Mouse (Mus musculus): ENCODE results near the gene Cntnap1. TPM values are rescaled to one million over a fixed set of nuclear protein-coding genes. Genes with fewer than 3 reads are reported as not detected.

The Cntnap1 gene
- polyA plus RNA-seq, 1 experiment from 2014 or later = 0.12 TPM

GRCm38 (mm10) chr11:101174851-101175628 lies 4.7 kb downstream of the Cntnap1 start, which contains the start of gene Ccr10:
Gene Ccr10 (minus strand): TSS chr11:101175443.
- H3K4me1 ChIP-seq = peaks cover 83% of the 10 kb centered on the region
- peak within 1 kb of the TSS; percentile 75 for H3K27ac ChIP-seq
- 21% methylated on average over 14 of the region's 14 CpGs for WGBS
- H3K9me3 ChIP-seq = no peaks in the 10 kb centered on the region
- DNase-seq (ENCODE audit: extremely low spot score, low spot score) = no peak
- H3K4me3 ChIP-seq = peak within 1 kb of the TSS; percentile 48
- peaks cover 95% of the 10 kb centered on the region for H3K27me3 ChIP-seq (ENCODE audit: poor library complexity, severe bottlenecking)
- H3K36me3 ChIP-seq (replicated peaks) = no peaks in the 10 kb centered on the region

- Histone ChIP-seq H3K4me1 (peaks cover 81% of the 10 kb centered on the region), H3K4me3 (peak overlapping the region; percentile 48), H3K27me3 (ENCODE audit: poor library complexity, severe bottlenecking) (peaks cover 95% of the 10 kb centered on the region), H3K9me3 (no peaks in the 10 kb centered on the region), H3K36me3 (replicated peaks) (no peaks in the 10 kb centered on the region), H3K27ac (no peak overlapping the region)
- 10% methylated on average over 11 of the region's 11 CpGs for WGBS
- no peak for DNase-seq (ENCODE audit: extremely low spot score, low spot score)
Observed at GRCm38 (mm10) chr11:101175636-101176116, 5.4 kb downstream of the Cntnap1 start.

DNA sequence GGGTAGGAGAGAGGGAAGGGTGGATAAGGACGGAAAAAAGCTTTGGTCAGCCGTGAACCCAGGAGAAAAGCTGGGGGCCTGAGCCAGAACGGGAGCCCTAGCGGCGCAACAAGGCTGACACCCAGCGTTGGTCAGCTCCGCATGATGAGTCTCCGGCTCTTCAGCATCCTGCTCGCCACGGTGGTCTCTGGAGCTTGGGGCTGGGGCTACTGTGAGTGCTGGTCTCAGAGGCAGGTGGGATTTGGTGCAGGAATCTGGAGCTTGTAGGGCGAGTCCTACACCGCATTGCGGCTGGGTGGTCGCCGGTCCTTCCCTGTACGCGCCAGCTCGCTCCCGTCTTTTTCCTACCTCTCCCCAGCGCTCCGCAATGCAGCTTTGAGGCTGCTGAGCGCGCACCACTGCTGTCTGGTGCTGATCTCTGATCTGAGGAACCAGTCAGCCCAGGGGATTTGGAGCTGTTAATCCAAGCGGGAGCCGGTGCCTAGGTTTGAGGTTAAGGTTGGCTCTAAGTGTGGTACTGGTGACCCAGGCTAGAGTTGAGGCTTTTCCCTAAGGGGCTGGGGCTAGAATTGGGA lies 5.9 kb downstream of the Cntnap1 start:
- 1% methylated on average over 25 of the region's 25 CpGs for WGBS
- H3K4me3 ChIP-seq = peak overlapping the region; percentile 48
- no peaks in the 10 kb centered on the region for H3K36me3 ChIP-seq (replicated peaks)
- no peak for DNase-seq (ENCODE audit: extremely low spot score, low spot score)
- H3K27ac ChIP-seq = no peak overlapping the region
- H3K9me3 ChIP-seq = no peaks in the 10 kb centered on the region
- H3K4me1 ChIP-seq = peaks cover 78% of the 10 kb centered on the region
- peaks cover 92% of the 10 kb centered on the region for H3K27me3 ChIP-seq (ENCODE audit: poor library complexity, severe bottlenecking)

DNA sequence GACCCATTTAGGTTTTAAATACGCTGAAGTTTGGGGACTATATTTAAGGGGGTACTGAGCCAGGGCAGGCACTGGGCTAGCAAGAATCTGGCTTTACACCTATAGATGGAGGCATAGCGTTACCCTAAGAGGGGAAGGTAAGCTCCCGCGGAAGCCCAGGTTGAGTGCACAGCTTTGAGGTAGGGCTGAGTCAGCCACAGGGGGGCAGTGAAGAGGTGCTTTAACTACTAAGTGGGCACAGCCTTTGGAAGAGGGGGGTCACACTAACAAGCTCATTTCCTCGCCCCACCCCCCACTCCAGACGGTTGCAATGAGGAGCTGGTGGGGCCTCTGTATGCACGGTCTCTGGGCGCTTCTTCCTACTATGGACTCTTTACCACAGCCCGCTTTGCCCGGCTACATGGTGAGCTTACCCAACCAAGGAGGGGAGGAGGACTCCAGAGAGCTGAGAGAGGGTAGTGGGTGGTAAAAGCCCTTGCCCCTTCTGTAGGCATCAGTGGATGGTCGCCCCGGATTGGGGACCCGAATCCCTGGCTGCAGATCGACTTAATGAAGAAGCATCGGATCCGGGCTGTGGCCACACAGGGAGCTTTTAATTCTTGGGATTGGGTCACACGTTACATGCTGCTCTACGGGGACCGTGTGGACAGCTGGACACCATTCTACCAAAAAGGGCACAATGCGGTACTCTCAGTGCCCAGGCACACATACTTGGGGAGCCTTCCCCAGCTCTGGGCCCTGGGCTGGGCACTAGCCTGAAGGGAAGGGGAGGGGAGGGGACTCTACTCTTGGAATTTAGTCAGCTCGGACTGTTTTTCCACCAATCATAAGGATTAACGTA lies 6.8 kb downstream of the Cntnap1 start:
- Histone ChIP-seq H3K4me1 (peaks cover 68% of the 10 kb centered on the region), H3K27ac (no peak overlapping the region), H3K9me3 (no peaks in the 10 kb centered on the region), H3K36me3 (replicated peaks) (no peaks in the 10 kb centered on the region), H3K27me3 (ENCODE audit: poor library complexity, severe bottlenecking) (peaks cover 96% of the 10 kb centered on the region), H3K4me3 (peak overlapping the region; percentile 48)
- DNase-seq (ENCODE audit: extremely low spot score, low spot score) = no peak
- WGBS = 22% methylated on average over 22 of the region's 22 CpGs

GRCm38 (mm10) chr11:101178061-101179058 lies 8.0 kb downstream of the Cntnap1 start:
- Histone ChIP-seq H3K27me3 (ENCODE audit: poor library complexity, severe bottlenecking) (peaks cover 96% of the 10 kb centered on the region), H3K27ac (no peak overlapping the region), H3K36me3 (replicated peaks) (no peaks in the 10 kb centered on the region), H3K4me3 (peak overlapping the region; percentile 28), H3K9me3 (no peaks in the 10 kb centered on the region), H3K4me1 (peaks cover 58% of the 10 kb centered on the region)
- DNase-seq (ENCODE audit: extremely low spot score, low spot score) = no peak
- WGBS = 49% methylated on average over 36 of the region's 36 CpGs

- 81% methylated on average over 15 of the region's 15 CpGs for WGBS
- Histone ChIP-seq H3K27me3 (ENCODE audit: poor library complexity, severe bottlenecking) (peaks cover 89% of the 10 kb centered on the region), H3K9me3 (no peaks in the 10 kb centered on the region), H3K36me3 (replicated peaks) (no peaks in the 10 kb centered on the region), H3K4me3 (no peak overlapping the region), H3K27ac (no peak overlapping the region), H3K4me1 (peaks cover 53% of the 10 kb centered on the region)
- DNase-seq (ENCODE audit: extremely low spot score, low spot score) = no peak
Observed at GRCm38 (mm10) chr11:101179306-101179705, 9.0 kb downstream of the Cntnap1 start.

DNA sequence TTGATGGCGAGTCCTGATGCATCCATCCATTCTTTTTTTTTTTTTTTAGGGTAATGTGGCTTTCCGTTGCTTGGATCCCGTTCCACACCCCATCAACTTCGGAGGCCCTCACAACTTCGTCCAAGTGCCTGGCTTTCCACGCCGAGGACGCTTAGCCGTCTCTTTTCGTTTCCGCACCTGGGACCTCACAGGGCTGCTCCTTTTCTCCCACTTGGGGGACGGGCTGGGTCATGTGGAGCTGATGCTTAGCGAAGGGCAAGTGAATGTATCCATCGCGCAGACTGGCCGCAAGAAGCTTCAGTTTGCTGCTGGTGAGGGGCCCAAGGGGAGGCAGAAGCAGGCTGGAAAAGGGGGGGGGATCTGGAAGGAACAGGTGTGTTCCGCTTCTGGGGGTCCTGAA lies 9.9 kb downstream of the Cntnap1 start:
- H3K9me3 ChIP-seq = no peaks in the 10 kb centered on the region
- H3K4me3 ChIP-seq = no peak overlapping the region
- no peak for DNase-seq (ENCODE audit: extremely low spot score, low spot score)
- H3K36me3 ChIP-seq (replicated peaks) = no peaks in the 10 kb centered on the region
- peaks cover 79% of the 10 kb centered on the region for H3K27me3 ChIP-seq (ENCODE audit: poor library complexity, severe bottlenecking)
- 69% methylated on average over 17 of the region's 17 CpGs for WGBS
- no peak overlapping the region for H3K27ac ChIP-seq
- H3K4me1 ChIP-seq = peaks cover 46% of the 10 kb centered on the region

- Histone ChIP-seq H3K4me1 (peaks cover 38% of the 10 kb centered on the region), H3K27me3 (ENCODE audit: poor library complexity, severe bottlenecking) (peaks cover 71% of the 10 kb centered on the region), H3K4me3 (no peak overlapping the region), H3K36me3 (replicated peaks) (no peaks in the 10 kb centered on the region), H3K9me3 (no peaks in the 10 kb centered on the region), H3K27ac (no peak overlapping the region)
- DNase-seq (ENCODE audit: extremely low spot score, low spot score) = peak; percentile 62
- 40% methylated on average over 10 of the region's 10 CpGs for WGBS
Observed at GRCm38 (mm10) chr11:101180846-101181740, 10.8 kb downstream of the Cntnap1 start.

GRCm38 (mm10) chr11:101181961-101182360 lies 11.6 kb downstream of the Cntnap1 start:
- Histone ChIP-seq H3K4me3 (no peak overlapping the region), H3K27me3 (ENCODE audit: poor library complexity, severe bottlenecking) (peaks cover 62% of the 10 kb centered on the region), H3K27ac (no peak overlapping the region), H3K4me1 (peaks cover 29% of the 10 kb centered on the region), H3K9me3 (no peaks in the 10 kb centered on the region), H3K36me3 (replicated peaks) (no peaks in the 10 kb centered on the region)
- 93% methylated on average over 11 of the region's 11 CpGs for WGBS
- DNase-seq (ENCODE audit: extremely low spot score, low spot score) = no peak

DNA sequence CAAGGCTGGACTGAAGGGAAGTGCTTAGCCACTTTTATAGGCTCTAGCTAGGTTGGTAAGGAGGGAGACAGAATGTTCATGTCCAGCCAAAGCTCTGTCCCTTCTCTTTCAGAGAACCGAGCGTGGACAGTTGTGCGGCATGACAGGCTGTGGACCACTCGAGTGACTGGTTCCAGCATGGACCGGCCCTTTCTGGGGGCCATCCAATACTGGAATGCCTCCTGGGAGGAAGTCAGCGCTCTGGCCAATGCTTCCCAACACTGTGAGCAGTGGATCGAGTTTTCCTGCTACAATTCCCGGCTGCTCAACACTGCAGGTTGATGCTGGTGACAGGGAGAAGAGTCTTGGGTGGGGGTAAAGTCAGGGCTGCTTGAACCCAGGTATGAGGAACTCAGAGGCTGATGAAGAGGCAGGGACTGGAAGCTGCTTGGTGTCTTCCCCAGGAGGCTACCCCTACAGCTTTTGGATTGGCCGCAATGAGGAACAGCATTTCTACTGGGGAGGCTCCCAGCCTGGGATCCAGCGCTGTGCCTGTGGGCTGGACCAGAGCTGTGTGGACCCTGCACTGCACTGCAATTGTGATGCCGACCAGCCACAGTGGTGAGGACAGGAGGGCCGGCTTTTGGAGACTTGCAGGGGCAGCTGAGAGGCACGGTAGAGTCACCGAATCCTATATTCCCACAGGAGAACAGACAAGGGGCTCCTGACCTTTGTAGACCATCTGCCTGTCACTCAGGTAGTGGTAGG lies 12.6 kb downstream of the Cntnap1 start:
- H3K36me3 ChIP-seq (replicated peaks) = no peaks in the 10 kb centered on the region
- WGBS = 83% methylated on average over 14 of the region's 14 CpGs
- H3K27ac ChIP-seq = no peak overlapping the region
- H3K4me1 ChIP-seq = peaks cover 21% of the 10 kb centered on the region
- DNase-seq (ENCODE audit: extremely low spot score, low spot score) = no peak
- H3K9me3 ChIP-seq = no peaks in the 10 kb centered on the region
- H3K27me3 ChIP-seq (ENCODE audit: poor library complexity, severe bottlenecking) = peaks cover 53% of the 10 kb centered on the region
- H3K4me3 ChIP-seq = no peak overlapping the region

All from forebrain, embryonic 10.5 days (tissue).